Mouse (Mus musculus) testis, postnatal 10 days (tissue): ENCODE data around the gene Ercc1.

ENCODE experiments used
- DNase-seq: peaks from one replicate; pipeline ENCODE4 v3.0.0; 2021; ENCODE audit warnings: low spot score

The Ercc1 gene

DNA sequence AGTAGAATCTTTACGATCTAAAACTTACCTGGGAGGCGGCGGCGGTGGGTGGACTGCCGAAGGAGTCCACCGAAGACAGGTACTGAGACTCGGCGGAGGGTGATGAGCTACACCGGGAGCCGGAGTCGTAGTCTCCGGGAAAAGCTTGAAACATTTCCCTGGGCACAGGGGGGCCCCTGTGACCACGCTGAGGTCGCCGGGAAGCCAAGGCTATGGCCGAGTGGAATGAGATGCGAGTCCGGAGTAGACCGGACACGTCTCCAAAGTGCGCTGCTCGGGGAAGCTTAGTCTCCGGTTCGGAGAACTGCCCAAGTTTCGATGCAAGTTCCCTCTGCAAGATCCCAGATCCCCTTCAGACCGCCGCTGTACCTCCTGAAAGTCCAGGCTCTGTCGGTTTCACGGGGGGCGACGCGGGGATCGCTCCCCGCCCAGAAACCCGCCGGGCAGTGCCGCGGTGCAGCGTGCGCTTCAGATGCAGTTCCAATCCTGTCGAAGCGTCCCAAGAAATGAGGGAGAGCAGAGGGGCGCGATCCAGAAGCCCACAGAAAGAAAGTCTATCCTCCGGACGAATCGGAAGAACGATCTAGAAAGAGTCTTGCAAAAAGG is 35.2 kb upstream of the Ercc1 start:
- no peak for DNase-seq

DNA sequence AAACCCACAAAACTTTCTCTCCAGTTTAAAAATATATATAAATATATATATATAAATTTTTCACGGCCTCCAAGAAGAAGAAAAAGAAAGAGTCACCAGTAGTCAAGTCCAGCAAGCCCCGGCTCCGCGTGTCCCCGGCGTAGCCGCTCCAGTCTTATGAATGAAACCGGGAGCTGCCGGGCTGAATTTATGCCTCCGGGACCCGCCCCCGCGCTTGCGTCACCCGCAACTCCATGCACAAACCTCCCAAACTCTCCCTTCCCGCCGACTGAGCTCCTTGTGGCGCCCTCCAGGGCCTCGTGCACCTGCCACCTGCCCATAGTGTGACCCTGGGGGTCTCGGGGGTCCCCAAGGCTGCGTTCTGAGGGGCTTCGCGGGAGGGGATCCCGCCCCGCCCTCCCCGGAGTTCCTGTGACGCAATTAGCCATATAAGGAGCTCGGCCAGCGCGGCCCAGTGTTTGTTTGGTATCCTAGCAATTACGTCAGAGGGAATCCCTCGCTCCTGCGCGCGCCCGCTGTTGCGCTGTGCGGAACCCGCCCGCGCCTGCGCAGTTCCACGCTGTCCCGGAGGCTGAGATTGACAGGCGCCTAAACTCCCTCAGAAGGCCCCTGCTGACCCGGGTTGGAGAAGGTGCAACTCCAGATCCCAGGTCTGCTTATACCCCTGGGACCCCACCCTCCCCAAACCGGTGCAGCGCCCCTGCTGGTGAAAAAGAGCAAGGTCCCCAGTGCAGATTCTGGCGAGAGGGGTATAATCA is 34.5 kb upstream of the Ercc1 start, which contains the start of gene Fosb:
Gene Fosb, minus strand, starts transcription at position 168 of the 758 bp plus-strand sequence.
- DNase-seq, result peak; percentile 97

DNA sequence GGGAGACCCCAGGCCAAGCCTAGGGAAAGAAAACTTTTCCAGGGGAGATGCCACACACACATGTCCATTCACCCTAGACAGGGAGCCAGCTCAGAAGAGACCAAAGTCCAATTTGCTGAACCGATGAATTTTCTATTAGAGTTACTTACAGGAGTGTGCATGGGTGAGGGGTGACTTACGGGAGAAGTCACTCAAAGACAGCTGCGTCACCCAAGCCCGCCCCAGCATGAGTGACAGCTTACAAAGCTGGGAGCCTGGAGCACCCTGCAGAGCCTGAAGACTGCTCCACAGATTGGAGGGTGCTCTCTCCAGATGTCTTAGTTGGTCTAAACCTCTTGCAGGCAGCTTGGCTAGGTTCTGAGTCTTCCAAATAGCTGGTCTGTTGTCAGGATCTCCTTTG is 32.6 kb upstream of the Ercc1 start:
- DNase-seq, result no peak

DNA sequence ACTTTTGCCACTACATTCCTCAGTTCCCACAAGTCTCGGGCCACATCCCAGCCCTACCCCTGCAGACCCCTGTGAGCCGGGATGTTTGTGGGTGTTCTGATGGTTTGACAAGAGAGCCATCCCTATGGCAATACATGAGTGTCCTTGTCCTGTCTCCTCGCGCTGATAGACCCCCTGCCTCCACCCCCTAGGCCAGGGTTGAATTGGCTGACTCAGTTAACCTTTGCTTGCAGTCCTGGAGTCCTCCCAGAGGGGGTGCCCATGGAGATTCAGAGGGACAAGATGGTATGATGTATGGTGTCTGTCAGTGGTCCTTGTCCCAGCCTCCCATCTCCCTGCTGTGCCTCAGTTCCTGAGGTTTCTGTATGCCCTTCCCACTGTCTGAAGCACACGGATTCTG is 30.5 kb upstream of the Ercc1 start:
- DNase-seq, result no peak

DNA sequence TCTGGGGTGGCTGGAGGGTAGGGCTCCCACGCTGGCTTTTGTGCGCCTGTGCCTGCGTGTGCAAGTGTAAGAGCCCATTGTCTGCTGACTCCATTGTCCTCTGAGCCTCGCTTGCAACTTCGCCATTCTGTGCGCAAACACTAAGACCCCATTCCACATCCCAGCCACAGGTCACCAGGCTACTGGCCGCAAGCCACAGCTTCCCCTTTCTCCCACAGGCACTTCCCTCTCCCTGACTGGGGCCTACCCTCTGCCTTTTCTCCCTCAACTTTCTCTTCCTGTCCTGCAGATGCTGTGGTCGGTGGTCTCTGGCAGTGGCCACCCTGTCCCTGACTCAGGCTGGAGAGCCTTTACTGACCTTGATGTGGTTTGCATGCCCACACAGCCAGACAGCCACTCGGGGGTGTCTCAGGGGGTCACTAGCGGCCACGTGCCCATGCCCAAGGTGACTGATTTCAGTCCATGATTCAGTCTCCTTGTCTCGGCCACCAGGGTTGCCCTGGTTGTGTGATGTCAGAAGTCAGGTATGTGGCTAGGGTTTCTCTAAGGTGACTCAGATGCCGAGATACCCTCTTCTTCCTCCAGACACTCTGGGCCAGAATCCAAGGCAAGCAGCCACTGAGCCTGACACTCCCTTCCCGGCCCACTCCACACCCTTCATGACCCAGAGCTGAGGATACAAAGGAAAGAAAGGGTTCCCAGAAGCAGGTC is 28.0 kb upstream of the Ercc1 start:
- no peak for DNase-seq

DNA sequence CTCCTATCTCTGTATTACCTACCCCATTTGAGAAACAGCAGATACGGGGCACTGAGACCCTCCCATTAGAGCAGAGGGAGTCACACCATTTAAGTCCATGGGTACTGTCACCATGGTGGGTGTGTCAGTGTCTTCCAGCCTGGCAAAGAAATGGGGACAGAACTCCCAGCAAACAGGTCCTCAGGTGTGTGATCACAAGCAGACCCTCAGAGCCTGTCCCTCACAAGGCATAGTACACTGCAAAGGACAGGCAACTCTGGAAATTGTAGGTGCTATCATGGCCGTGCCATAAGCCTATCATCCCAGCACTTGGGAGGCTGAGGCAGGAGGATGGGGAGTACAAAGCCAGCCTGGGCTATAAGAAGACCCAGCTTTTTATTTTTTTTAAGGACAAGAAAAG is 26.4 kb upstream of the Ercc1 start:
- DNase-seq, result no peak

DNA sequence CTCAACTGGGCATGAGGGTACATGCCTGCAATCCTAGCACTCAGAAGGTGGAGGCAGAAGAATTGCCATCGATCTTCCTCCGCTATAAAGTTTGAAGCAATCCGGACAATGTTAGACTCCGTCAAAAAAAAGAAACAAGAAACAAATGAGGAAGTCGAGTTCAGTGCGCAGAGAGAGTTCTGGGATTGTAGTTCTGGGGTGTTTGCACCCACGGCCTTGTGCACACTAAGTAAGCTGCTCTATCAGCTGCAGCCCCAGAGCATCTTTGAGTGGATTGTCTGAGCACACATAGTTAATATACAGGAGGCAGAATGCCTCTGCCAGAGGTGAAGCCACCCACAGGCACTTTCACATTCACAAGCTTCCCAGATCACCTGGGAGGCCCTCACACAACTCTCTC is 25.9 kb upstream of the Ercc1 start:
- DNase-seq, result no peak

DNA sequence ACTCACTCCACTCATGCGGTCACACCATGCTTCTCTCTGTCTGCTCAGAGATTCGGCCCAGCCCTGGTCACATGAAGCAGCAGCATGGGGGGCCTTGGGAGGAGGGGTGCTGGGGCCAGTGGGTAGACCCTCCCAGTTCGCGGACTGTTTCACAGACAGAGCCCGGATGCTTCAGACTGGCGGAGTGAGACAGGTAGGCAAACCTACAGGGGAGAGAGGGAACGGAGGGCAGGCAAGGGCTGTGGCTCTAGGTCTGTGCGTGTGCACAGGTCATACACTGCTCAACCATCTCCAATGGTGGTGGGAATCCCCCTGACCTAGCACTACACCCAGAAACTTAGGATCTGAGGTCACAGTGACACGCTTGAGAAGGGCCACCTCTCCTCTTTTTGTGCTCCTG is 25.1 kb upstream of the Ercc1 start:
- DNase-seq, result no peak

DNA sequence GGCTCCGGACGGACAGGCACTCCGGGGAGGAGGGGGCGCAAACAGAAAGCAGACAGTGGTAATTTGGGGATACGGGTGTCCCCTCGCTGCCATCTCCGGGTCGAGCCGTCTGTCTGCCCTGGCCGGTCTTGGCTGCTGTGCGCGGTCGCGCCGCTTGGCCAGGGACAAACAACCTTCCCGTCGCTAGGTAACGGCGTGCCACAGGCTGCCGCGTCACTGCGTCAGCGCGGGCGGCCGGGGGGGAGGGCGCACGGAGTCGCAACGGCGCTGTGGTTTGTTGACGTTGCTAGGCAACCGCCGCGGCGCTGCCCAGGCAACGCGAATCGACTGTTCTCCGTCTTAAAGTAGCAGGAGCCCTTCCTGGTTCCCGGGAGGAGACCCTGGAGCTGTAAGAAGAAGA is 24.7 kb upstream of the Ercc1 start:
- peak; percentile 97 for DNase-seq

DNA sequence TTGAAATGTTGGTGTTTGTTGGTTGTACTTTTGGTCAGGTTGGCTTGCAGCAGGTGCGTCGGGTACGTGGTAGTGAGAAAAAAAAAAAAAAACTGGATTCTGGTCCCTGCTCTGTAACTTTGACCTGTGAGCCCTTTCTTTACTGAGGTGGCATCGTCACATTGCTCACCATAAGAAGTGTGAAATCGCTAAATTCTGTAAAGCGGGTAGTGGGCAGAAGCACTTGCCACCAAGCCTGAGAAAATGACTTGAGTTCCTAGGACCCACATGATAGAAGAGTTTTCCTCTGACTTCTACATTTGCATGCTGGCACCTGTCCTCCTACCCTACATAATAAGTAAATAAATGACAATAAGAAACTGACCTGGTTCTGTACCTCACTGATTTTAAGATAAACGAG is 23.9 kb upstream of the Ercc1 start:
- DNase-seq, result no peak

DNA sequence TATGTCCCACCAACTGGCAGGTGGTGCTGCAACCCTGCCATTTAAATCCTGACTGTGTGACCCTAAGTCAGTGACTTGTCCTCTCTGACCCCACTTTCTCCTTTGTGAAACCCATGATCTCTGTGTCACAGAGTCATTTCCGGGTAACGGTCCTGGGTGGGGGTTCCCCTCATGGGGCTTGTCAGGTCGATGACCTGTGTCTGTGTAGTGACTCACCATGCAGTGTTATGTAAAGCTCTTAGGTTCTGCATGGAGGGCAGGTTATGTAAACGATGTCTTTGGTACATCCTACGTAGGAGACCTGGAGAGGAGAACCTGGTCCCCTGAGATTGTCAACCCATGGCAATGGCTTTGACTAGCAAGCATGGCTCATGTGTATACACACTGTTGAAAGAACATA is 23.1 kb upstream of the Ercc1 start:
- no peak for DNase-seq

DNA sequence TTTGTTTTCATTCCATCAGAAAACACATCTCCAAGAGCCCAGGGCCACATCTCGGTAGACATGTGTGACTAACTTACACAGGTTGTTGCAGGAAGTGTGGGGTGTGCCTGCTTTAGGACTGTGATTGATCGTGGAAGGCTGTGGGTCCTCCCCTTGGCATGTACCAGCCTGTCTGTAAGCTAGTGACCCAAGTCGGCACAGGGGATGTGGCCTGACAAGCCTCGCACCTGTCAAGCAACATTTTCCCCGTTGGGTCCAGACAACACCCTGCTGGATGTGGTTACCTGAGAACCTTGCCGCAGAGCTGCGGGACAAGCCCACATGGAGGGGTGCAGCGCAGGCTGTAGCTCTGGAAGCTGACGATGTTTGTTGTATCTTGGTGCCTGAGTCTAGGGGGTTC is 22.1 kb upstream of the Ercc1 start:
- no peak for DNase-seq

DNA sequence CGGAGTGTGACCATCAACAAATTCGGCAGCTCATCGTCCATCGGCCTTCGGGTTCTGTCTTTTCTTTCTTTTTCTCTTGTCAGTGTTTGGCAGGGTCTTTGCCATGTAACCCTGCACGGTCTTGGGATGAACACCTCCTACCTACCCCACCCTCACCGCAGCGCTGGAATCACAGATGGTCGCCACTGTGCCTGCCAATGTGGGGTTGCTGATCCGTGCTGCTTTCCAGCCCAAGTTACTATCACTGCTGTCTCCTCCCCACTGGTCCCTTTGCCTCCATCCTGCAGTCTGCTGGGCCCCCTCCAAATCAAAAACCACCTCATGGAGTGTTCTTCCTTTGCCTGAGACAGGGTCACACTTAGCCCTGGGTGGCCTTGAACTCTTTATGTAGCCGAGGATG is 20.4 kb upstream of the Ercc1 start:
- DNase-seq, result no peak

DNA sequence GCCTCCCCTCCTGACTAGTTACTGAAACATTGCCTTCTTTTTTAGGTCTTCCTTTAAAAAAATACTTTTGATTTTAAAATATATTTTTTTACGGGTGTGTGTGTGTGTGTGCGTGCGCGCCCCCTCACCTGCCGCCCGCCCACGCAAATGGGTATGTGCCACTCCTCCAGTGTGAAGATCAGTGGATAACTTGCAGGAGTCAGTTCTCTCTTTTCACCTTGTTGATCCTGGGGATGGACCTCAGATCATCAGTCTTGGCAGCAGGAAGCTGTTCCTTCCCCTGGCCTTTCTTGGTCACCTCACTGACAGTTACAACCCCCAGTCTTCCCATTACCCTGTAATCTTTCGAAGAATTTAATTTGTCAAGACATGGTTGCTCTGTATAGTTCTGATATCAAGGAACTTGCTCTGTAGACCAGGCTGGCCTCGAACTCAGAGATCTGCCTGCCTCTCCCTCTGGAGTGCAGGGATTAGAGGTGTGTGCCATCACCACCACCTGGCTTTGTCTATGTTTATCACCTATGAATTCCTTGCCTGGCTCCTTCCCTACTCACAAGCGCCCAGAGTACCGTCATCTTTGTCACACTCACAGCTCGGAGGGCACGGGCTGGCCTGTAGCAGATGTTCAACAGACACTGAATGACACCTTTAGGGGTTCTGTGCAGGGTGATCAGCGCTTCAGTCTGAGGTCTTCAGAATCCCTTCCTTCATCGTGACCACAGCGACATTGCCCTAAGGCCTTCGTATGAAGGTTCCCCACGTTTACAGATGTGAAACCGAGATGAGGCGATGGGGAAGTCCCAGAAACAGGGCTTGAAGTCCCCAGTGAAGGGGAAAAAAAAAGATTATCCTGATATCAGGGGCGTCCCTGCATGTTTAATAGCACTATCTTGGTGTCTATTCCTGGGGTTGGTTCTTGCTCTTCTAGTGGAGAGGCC is 19.0 kb upstream of the Ercc1 start:
- no peak for DNase-seq

DNA sequence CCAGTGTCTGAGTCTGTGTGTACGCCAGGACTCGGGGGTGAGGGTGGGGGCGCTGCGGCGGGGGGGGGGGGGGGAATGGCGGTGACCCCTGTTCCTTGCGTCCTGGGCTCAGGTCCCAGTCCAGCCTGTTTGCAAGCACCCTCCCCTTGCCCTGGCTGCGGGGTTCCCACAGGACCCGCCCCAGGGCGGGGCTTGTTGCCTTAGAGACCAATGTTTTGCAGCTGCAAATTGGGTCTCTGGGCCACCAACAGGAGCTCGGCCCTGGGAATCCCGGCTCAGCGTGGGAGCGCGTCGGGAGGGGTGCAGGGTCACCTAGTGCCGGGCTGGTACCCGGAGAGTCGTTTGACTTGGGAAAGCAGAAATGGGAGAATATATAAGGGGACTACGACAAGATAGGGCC is 18.2 kb upstream of the Ercc1 start:
- peak; percentile 93 for DNase-seq

DNA sequence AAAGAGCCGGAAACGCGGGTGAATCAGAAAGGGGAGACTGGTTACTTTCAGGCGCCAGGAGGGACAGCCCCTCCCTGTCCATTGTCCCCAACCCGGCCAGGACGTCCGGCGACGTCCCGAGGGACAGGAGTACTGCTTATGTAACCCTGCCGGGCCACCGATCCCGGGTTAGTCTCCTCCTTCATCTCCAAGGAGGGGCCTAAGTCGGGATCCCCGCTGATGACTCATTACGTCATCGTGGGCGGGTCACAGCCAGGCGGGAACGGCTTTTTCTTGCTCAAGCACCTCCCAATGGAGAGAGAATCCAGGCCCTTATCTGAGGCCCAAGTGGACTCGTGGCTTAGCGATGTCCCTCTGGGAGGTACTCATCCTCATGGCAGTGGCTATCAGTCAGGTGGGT is 17.4 kb upstream of the Ercc1 start:
- peak; percentile 88 for DNase-seq

DNA sequence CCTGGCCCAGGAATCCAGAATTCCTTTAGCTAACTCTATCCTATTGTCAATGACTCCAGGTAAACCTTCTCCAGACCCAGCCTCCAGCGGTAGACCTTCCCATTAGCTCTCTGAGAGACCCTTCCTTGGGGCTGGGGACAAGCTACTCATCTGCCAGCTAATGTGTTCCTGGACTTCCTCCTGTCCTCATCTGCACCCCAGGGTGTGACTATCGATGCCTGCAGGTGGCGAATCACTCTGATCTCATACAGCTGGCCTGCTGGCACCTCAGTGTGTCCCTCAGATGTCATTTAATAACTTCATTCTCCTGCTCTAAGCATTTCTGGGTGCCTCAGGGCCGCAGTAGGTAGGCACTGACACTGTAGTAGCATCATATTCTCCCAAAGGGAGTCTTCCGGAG is 16.8 kb upstream of the Ercc1 start:
- DNase-seq, result no peak

DNA sequence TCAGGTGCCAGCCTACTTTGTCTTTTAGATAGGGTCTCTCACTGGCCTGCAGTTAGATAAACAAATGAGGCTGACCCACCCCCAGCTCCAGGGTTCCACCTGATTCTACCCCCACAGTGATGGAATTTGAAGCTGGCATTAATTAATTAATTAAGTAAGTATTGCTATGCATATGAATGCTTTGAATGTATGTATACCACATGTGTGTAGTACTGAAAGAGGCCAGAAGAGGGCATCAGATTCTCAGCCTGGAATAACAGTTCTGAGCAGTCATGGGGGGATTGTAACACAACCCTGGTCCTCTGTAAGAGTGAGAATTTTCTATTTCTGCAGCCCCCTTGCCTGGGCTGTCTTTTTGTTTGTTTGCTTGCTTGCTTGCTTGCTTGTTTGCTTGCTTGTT is 16.2 kb upstream of the Ercc1 start:
- DNase-seq, result no peak

DNA sequence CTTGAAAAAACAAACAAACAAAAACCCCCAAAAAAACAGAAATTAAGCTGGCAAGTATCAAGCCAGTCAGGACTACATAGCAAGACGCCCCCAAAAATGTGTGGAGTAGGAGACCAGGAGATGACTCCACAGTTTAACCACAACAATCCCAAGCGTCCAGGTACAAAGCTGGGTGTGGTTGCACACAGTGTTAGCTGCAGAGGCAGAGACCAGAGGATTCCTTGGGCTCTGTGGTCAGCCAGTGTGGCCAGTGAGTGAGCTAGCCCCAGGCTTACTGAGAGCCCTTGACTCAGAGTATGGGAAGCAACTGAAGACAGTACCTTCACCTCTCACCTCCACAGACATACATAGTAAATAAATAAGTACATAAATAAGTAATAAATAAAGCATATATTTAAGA is 12.7 kb upstream of the Ercc1 start:
- DNase-seq, result no peak

DNA sequence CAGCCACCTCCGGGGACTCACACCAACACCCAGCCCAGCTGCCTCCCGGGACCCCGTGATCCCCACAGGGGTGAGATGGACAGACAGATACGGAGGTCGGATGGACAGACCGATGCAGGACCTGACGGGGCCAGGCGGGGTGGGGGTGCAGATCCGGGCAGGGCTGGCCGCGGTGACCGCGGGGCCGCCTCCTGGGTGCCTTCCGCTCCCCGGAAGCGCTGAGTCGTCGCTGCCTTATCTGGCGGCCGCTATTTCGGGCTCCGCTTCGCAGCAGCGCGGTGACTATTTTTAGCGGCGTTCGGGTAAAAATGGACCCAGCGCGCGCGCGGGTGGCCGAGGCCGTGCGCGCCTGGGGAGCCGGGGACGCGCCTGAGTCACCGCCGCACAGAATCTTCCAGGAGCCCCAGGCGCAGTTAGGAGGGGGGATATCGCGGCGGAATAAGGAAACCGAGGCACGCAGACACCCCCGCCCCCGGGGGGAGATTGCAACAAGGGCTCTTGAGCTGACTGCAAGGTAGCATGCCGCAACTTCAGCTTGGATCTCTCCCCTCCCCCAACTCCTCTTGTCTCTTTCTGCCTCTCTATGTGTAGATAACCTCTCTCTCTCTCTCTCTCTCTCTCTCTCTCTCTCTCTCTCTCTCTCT is 11.7 kb upstream of the Ercc1 start:
- peak; percentile 79 for DNase-seq

DNA sequence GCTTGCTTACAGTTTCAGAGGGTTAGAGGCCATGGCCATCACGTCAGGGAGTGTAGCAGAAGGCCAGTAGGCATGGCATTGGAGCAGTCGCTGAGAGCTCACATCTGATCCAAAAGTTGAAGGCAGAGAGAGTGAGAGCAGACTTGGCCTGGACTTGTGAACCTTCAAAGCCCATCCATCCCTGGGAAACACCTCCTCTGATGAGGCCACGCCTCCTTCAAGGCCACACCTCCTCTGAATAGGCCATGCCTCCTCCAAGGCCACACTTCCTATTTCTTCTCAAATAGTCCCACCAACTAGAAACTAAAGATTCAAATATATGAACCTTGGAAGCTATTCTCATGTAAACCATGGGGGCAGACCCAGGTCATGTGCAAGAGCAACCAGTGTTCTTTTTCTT is 9.0 kb upstream of the Ercc1 start:
- no peak for DNase-seq

DNA sequence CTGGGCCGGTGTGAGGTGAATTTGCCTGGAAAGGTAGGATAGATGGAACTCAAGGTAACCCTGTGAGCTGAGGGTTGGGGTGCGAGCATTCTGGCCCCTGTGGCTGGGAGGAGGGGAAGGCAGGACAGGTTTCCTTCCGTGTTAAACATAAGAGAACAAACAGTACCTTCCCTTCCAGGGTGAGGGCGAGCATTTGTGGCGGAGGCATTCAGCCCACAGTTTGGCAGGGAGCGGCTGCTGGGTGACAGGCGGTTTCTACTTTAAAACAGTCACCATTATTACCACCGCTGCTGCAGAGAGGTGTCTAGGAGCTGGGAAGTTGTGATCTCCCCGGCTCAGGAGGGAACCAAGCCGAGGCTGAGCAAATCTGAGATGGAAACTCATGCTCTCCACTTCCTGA is 7.5 kb upstream of the Ercc1 start:
- no peak for DNase-seq
